Mouse (Mus musculus) c-Kit-positive CD71-positive TER-119-negative erythroid progenitor cells, embryonic 14.5 days (primary cell): ENCODE results near the gene Cfap73.
A peak's percentile ranks its signal among the peaks of the same experiment; 100 is the strongest.

ENCODE experiments used
- DNase-seq: peaks from one replicate; pipeline ENCODE4 v3.0.0-alpha.2; 2013; ENCODE audit warnings: low read depth

Gene Cfap73

GRCm38 (mm10) chr5:120634131-120634530 lies at the start of gene Cfap73:
TSS of gene Cfap73 (minus strand) at chr5:120634235.
- no peak for DNase-seq

DNA sequence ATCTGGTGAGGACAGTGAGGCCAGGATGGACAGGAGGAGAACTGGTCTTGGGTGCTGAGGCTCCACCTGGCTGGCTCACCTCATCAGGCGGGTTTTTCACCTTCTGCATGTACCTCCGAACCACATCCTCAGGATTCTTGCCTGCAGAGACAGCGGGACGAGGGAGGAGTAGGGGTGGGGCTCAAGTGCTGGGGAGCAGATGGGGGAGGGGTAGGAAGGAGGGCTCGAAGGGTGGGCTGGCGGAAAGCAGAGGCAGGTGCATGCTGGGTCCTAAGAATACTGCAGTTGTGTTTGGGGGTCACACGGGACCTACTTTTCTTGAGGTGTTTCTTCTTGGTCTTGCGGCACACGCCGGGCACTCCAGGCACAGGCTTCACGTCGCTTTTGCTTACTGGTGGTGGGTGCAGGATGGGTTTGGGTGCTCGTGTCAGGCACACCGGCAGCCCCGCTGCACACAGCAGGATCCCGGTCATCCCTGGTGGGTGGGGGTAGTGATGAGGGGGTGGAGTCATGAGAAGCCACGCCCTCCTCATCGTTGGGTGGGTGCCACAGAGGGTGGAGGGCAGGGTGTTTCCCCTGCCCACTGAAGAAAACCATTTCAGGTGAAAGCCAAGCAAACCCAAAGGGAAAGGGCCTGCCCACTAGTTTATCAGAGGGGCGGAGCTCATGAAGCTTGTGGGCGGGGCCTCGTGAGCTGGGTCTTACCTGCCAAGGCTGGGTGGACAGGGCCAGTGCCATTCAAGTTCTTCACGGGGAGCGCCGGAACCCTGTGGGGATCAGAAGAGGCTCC lies 49.1 kb upstream of the Cfap73 start:
- DNase-seq, result no peak

DNA sequence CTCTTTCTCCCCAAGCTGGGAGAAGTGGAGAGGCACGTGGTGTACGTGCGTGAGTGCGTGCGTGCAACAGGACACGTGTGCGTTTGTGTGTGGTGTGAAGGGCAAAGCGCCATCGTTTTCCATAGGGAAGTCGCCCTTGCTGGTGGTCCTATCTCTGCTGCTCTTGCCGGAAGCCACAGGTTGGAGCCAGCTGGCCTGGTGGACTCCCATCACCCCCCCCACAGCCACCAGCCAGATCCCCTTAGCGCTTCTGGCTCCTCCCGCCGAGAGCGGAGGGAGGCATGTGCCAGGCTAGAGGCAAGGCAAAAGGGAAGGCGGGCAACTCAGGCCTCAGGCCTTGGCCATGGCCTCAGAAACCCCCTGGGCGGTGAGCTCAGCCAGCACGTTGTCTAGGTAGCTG lies 46.9 kb upstream of the Cfap73 start:
- no peak for DNase-seq

DNA sequence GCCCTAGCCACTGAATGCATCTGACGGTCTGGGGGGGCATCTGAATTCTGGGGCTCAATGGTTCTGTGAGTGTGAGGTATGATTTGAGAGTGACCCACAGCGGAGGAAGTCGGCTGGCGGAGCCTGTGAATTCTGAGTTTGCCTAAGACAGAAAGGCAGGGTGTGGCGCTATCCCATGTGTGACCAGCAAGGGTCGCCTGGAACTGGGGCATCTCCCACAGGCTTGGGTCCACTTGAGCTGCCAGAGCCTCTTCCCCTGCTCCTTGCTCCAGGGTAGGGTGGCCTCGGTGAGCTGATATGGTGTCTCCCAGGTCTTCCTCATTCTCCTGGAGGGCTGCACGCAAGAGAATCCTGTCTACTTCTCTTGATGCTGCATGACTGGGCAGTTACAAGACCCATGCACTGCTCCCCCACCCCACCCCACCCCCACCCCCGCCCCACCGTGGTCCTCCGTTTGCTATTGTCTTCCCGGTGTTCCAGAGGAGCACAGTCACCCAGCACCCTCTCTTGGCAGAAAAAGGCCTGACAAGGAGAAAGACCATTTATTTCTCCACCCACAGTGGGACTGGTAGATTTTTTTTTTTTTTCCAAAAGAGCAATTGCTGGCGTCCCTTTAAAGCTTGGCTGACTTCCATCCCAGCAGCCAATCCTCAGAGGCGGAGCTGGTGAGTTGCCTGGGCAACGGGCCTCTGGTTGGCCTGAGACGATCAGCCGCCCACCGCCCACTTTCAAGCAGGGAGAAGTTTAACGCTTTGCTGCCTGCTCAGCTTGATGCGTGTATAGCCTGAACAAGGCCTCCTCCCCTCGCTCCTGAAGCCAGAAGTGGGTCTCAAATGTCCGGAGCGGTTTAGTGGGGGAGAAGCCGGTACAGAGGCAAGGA lies 45.9 kb upstream of the Cfap73 start:
- DNase-seq, result no peak

DNA sequence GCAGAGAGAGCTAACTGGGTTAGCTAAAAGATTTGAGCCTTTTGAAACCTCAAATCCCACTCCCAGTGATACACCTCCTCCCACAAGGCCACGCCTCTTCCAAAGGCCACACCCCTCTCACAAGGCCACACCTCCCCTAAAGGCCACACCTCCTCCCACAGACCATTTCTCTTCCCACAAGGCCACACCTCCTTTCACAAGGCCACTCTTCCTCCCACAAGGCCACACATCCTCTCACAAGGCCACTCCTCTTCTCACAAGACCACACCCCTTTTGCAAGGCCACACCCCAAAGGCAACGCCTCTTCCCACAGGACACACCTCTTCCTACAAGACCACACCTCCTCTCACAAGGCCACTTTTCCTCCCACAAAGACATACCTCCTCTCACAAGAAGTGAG lies 43.5 kb upstream of the Cfap73 start:
- DNase-seq, result peak; percentile 16

GRCm38 (mm10) chr5:120674229-120675145 lies 40.5 kb upstream of the Cfap73 start:
- DNase-seq, result no peak

DNA sequence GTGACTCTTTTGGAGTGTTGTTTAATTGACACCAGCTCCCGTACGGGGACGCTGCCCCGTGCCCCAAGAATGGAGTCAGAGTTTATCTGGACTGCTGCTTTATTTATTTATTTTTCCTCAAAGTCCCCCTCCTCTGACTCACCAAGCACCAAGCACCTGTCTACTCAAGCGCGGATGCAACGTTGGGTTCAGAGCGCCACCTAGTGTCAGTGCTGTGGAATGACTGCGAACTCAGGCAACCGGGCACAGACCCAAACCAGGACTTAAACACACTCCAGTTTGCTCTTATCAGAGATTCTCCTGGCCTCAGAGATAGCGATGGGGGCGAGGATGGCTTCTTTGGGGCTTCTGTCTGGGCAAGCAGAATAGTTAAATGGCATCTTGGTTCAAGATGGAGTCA lies 39.6 kb upstream of the Cfap73 start:
- DNase-seq, result peak; percentile 49

- DNase-seq, result no peak
Measured at GRCm38 (mm10) chr5:120671865-120672264, 37.8 kb upstream of the Cfap73 start.

DNA sequence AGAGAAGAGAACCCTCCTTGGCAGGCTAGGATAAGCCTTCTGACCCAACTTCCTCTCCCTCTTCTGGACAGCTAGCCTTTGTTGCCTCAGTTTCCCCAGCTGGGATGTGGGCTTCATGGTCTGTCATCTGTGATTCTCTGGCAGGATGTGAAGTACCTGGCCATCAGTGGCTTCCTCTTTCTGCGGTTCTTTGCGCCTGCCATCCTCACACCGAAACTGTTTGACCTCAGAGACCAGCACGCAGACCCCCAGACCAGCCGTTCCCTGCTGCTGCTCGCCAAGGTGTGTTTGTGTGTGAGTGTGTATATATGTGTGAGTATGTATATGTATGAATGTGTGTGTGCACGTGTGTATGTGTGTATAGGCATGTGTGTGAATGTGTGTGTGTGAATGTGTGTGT lies 36.1 kb upstream of the Cfap73 start:
- no peak for DNase-seq

- no peak for DNase-seq
Measured at GRCm38 (mm10) chr5:120668761-120669160, 34.7 kb upstream of the Cfap73 start.

- DNase-seq, result no peak
Measured at GRCm38 (mm10) chr5:120664888-120665287, 30.9 kb upstream of the Cfap73 start.

- no peak for DNase-seq
Measured at GRCm38 (mm10) chr5:120660816-120661215, 26.8 kb upstream of the Cfap73 start.

DNA sequence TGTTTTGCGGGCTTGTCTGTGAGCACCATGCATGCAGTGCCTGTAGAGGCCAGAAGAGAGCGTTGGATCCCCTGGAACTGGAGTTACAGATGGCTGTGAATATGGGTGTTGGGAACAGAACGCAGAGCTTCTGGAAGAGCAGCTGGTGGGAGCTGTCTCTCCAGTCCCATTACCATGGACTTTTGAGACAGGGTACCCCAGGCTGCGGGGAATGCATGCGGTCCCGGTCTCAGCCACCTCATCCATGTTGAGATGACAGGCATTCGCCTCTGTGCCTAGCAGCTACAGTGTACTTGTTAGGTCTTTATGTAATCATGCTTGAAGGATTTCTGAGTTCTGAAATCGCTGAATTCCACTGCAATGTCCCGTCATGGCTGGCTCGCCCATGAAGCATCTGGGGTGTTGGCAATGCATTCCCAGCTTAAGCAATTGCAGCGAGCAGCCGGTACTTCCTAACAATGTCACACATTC lies 22.3 kb upstream of the Cfap73 start:
- no peak for DNase-seq

GRCm38 (mm10) chr5:120653873-120654272 lies 19.8 kb upstream of the Cfap73 start:
- no peak for DNase-seq

- no peak for DNase-seq
Measured at GRCm38 (mm10) chr5:120652915-120653701, 19.1 kb upstream of the Cfap73 start.

DNA sequence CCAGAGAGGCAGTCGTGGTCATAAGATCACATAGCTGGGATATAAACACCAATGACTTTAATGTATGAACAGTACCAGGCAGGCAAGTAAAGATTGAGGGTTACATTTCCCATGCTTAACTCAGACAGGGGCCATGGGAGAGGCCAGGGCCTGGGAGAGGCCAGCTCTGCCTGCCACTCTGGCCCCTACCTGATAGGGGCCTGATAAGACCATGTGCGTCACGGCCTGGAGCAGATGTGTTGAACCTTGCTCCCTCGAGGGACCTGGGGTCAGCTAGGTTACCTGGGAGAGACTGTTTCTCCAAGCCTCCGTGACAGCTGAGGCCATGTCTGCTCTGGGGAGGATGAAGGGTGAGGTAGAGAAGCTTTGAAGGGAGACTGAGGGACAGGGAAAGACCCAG lies 17.2 kb upstream of the Cfap73 start:
- DNase-seq, result no peak

DNA sequence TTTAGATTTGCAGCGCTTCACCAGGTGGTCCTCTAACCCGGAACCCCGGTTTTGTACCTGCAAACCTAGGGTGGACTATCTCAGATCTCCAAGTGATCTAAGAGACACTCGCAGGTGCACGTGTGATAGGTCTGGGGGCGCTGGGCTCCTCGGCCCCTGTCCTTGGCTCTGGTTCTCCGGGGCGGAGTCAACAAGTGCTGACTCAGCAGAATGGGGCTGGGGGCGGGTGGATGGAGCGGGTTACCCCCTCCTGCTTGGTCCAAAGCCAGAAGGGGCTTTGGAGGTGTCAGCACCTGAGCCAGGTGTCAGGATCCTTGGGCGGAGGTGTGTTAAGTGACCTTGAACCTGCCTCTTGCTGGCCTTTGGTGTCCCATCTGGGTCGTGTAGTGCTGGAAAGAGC lies 15.9 kb upstream of the Cfap73 start:
- no peak for DNase-seq

- DNase-seq, result no peak
Measured at GRCm38 (mm10) chr5:120649374-120649933, 15.4 kb upstream of the Cfap73 start.

- DNase-seq, result peak; percentile 67
Measured at GRCm38 (mm10) chr5:120648569-120649373, 14.7 kb upstream of the Cfap73 start, which contains the start of gene Rasal1. TSS of gene Rasal1 (plus strand) at chr5:120648812.
